Mouse (Mus musculus) T-helper 17 cell (primary cell): ENCODE data around the gene Coq8a.

ENCODE experiments used
- in situ Hi-C, 2 experiments: fragments of 300-600 bp; cut with MboI, MseI; formaldehyde crosslinking; loops; 1 replicate in 1 of 2; 2 replicates in 1 of 2; pipeline ENCODE4 v1.15.1; 2025; ENCODE audit warnings: high pct_unique_total_duplicates in 2 of 2

Gene Coq8a

DNA sequence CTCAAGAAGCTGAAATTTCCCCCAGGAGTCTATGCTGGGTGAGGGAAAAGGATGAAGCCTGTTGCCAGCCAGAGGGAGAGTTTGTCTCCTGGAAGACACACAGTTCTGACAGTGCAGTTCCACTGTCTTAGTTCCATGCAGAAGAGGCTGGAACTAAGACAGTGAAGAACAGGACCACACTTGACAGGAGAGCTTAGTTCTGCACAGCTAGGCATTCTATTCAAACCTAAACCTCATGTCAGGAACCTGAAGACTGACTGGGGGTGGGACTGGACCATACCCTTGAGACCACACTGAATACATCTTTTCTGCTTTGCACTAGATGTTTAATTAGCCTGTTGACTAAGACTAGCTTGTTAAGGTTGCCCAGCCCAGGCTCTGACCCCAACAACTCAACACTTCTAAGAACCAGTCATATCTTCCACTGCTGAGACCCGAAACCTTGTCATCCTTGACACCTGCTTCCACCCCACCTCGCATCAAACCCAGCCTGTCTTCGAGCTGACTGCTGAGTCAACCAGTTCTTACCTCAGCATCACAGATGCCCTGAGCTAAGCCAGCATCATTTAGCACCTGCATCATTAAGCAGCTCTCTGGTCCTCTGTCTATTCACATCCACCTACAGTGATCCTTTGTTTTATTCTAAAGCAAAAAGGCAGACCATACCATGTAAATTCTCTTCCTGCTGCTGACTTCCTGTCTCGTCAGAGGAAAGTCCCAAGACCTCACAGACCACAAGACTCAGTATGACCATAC lies at the start of gene Coq8a:
TSS of gene Coq8a (minus strand) at position 644 of the 756 bp plus-strand sequence.
- in situ Hi-C loops: no loop called here

DNA sequence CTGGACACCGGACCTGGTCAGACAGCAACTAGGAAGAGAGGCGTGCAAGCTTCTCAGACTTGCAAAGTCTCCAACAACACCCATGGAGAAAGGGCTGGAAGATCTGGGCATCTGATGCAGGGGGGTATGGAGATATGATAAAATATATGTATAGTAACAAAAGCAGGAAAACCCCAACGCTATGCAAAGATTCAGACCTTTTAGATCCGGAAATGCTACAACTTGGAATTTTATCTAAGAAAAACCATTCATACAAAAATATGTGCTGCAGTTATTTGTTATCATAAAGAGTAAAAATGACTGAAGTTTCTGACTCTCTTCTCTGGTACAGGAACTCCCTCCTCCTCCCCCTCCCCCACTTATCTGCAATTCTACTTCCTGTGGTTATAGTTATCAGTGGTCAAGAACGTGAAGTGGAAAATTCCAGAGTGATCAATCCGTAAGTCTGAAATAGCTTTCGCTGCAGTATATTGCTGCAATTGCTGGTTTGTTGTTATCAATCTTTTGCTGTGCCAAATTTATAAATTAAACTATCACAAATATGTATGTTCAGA lies 49.3 kb upstream of the Coq8a start:
- in situ Hi-C loops: no loop called here

DNA sequence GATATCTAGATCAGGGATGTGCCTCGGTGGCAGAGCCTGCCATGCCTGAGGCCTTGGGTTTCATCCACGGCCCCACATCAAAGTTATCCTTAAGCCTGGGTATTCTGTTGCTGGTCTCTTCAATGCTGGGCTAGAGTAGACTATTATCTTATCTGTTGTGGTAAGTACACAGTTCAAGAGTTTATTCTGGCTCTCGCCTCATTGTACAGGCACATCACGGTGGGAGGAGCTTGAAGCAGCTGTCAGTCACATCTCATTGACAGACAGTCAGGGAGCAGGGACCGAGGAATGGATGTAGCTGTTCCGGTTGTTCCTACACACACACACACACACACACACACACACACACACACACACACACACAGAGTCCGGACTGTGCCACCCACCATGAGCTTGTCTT lies 48.5 kb upstream of the Coq8a start:
- in situ Hi-C loops: no loop called here

DNA sequence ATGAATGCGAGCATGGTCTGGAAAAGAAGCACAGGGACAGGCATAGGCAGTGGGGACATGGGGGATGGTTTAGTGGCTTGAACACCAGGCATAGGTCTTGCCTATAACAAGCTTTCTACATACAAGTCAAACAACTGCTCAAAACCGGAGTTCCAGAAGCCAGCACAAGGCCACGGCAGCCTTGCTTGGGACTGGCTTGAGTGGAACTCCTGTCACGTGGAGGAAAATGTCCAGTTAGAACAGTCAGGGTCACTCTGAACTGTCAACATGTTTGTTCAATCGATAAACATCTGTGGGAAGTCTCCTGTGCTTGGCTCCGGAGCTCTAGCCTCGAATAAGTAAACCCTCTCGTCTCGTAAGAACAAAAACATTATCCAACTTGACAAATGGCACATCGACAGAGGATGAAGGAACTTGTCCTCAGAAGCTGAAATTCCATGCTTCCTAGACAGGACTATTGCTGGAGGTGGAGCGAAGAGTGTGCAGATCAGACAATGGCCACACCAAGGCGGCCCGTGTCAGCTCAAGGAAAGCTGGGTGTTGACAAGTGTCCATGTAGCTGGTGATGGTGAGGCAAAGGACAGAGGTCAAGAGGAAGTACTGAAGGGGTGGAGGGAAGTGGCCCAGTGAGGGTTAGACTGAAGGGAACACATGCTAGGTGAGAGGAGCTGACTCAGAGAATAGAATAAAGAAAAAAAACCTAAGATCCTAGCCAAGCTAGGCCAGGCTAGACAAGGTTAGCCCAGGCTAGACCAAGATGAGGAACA lies 46.5 kb upstream of the Coq8a start:
- in situ Hi-C loops: no loop called here

DNA sequence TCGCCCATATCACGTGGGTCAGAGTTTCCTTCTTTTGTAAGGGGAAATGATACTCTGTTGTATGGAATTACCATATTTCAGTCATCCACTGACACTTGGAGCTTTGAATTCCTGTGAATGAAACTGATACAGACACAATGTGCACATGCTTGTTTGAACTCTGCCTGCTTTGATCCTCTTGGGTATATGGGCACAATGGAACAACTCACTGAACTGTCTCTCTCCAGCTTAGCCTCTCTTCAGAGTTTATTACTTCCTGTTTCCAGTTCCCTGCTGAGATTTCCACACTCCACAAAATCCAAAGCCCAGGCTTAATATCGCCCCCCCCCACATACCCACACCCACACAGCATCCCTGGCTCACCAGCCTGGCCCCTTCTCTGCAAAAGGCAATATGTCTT lies 32.3 kb upstream of the Coq8a start:
- in situ Hi-C loops: no loop called here

DNA sequence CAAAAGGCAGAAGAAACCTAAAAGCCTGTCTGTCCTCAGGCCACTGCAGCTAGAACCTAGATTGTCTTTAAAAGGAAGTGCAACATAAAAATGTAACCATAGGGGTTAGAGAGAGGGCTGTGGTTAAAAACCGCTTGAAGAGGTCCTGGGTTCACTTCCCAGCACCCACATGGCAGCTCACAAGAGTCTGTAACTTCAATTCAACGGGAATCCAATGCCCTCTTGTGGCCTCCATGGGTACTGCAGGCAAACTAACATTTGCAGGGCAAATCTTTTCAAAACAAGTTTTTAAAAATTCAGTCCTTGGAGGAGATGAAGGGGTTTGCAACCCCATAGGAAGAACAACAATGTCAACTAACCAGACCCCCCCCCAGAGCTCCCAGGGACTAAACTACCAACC lies 31.2 kb upstream of the Coq8a start:
- in situ Hi-C loops: no loop called here

DNA sequence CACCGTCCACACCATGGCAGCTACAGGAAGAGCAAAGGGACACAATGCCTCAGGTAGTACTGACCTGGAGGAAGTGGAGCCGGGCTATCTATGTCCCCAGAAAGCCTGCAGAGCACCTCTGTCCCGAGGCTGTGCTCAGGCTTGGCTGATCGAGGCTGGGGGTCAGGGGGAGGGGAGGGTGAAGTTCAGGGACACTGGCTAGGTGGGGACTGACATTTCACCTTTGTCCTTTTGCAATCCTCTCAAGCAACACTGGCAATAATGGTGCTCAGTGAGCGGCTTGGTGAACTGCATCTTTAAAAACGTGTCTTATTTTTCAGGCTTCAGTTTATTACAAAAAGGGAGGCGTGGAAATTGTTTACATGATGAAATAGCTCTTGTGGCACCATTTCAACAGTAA lies 30.5 kb upstream of the Coq8a start:
- in situ Hi-C loops: no loop called here

DNA sequence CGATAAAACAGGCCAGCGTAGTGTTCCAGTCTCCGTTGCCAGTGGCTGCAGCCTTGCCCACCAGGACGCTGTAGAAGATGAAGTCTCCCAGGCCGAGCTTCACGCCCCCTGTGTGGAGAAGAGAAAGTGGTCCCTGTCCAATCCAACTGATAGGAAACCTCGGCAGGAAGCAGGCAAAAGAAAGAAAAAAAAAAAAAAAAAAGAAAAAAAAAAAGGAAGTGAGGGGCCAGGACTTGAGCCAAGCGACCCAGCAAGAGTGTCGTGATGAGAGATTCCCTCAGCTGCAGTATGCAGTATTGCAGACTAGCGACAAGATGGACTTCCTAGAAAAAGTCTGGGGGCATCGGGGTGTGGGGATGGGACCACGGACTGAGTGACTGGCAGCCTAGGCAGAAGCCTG lies 29.5 kb upstream of the Coq8a start:
- in situ Hi-C loops: no loop called here

DNA sequence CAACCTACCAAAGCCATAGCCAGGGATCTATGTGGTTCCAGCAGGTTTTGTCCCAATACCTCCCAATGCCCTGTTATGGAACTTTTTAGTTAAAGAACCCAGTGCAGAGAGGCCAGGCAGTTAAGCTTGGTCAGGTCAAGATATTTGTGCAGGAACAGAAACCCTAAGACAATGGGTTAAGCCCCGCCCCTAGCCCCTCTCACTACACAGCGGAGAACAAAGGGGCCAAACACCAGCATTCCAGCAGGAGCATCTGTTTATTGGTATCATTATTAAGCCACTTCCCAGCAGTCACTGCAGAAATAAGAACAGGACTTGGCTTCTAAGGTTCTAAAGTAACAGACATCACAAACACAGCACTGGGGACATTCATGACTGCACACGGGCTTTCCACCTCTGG lies 27.4 kb upstream of the Coq8a start:
- in situ Hi-C loops: no loop called here

DNA sequence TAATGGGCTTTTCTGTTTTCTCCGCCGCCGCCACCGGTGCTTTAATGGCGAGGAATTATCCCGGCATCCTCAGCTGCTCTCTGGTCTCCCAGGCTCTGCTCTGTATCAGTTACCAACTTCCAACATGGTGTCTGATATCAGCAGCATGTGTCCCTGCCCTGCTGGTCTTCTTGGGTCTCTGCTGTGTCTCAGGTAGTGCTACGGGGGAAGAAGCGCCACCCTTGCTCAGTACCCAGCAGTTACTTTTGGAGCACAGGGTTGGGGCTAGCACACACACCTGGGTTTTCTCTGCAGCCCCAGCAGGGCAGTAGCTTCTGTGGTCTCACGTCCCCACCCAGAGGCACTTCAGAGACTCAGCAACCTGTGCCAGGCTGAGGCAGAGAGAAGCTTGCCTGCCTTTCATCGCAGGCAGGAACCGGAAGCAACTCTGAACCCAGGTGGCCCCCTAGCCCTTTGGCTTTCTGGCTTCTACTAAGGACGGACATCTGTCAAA lies 26.9 kb upstream of the Coq8a start:
- in situ Hi-C loops: no loop called here

DNA sequence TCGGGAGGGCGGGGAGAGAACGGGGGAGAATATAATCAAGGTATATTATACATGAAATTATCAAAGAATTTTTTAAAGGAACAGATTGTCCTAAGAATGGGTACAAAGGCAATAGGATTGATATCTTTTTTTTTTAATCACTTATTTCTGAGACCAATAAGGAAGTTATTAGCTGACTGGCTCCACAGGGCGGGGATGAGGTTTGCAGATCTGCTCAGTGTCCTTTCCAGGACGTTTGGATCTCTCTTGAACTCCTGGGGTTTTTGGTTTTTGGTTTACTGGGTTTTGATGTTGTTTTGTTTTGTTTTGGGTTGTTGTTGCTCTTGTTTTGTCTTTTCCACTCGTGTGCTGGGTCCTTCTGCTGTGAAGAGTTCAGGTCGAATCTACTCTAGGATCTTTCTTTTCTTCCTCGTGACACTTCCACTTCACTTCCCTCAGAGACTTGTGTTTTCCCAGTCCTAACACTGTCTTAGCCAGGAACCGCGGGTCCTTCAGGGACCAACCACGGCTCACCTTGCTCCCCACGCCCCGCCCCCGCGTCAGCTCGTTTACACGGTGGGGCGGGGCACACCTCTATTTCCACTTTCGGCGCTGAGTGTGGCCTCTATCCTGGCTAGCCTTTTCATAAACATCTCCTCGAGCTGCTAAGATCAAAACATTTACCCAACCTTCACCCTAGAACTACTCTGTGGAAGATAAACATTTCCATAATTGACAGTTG lies 26.3 kb upstream of the Coq8a start:
- in situ Hi-C loops: no loop called here

DNA sequence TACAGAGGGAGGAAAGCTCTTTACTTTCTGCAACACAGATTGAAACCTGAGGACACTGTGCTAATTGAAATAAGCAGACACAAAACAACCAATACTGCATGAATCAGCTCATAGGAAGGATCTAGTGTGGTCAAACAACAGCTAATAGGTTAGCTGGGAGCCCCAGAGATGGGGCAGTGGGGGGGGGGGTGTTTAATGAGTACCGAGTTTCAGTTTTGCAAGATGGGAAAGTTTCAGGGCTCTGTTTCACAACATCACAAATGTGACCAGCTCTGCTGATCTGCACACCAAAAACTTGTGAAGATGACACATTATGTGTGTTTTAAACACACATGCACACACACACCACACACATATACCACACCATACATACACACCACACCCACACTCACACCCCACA lies 22.6 kb upstream of the Coq8a start:
- in situ Hi-C loops: loop anchor here in 1 of 2 experiments (5.0 kb wide), 1 partner anchor 40 kb away; no protein-coding TSS in a partner anchor

DNA sequence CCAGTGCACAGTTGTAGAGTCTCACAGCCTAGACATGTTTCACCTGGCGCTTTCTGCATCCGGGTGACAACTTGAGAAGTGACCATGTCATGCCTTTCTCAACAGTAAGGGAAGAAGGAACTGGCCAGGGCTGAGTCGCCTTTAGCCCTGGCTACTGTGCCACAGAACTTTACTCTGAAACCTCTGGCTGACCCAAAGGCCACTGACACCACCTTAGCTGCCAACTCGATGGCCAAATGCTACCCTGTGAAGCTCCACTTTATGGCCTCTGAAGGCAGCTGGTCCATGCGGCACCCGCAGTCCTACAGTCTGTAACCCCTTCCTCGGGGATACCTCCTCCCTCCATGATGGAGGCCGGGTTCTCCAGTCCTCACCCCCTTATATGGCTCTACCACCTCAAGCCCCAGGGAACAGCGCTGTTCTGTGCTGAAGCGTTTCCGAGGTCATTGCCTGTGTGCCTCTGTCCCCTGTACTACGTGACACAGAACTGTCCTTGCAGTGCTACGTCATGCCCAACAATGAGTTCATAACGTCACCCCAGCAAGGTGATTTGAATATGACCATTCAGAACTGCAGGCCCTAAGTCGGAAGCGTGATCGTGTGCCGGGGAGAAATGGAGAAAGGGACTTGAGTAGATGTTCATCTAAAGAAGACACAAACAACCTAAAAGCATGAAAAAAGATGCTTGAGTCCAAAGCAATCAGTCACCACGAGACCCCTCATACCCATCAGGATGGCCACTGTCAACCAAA lies 21.6 kb upstream of the Coq8a start:
- in situ Hi-C loops: loop anchor here in 1 of 2 experiments (5.0 kb wide), 1 partner anchor 39 kb away; no protein-coding TSS in a partner anchor

DNA sequence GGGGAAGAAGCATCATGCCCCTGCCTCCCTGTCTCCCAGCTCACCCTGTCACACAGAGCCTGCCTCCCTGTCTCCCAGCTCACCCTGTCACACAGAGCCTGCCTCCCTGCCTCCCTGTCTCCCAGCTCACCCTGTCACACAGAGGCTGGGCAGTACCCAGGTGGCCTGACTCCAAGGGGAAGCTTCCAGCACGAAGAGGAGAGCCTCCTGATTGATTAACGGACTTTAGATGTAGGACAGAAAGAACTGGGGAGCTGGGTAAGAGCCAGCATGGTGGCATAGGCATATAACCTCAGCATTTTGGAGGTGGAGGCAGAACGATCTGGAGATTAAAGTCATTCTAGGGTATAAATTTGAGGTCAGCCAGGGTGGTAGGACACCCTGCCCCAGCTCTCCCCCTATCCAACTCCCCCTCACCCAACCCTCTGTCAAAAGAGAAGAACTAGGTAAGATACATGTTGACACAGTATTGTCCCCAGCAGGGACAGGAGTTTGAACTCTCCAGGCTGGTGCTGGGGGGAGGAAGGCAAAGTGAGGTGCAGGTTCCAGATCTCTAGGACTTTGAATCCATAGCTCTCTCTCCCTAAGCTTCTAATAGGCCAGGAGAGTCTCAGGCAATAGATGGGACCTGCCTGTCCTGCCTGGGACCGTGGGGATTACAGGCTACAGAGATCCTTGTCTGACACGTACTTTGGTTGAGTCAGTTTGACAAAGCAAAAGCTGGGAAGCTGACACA lies 17.3 kb upstream of the Coq8a start:
- in situ Hi-C loops: loop anchor here in 1 of 2 experiments (5.0 kb wide), 1 partner anchor 39 kb away; no protein-coding TSS in a partner anchor

DNA sequence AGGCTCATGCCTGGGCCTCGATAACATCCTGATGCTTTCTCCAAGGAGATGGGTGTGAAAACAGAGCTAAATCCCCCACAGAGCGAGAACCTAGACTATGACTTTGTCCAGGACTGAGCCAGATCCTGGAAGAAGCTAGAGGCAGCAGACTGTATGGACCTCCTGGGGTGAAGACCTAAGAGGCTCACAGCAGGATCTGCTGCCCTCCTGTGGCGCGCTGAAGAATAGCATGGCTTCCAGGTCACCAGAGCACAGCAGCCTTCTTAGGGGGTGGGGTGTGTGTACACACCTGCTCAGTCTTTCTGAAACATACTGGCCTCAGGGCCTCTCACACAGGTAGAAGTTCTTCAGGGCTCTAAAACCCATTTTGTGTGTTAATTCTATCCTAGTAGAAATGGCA lies 15.6 kb upstream of the Coq8a start:
- in situ Hi-C loops: loop anchor here in 1 of 2 experiments (5.0 kb wide), 1 partner anchor 38 kb away; no protein-coding TSS in a partner anchor

DNA sequence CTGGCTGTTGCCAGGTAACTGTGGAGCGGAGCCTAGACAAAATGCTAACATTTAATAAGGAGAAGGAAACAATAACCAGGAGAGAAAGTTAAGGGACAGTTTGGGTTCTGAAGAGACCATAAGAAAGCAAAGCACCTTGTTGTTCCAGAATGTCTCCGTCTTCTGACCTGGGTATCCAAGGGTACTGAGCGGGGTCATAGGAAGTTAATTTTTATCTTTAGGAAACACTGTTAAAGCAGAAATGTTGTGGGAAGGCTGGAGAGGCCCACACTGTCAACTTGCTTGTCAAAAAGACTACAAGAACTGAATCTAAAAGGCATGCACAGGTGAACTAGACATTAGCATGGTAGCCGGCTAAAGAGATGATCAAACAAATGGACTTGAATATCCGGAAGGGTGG lies 13.5 kb upstream of the Coq8a start:
- in situ Hi-C loops: no loop called here

DNA sequence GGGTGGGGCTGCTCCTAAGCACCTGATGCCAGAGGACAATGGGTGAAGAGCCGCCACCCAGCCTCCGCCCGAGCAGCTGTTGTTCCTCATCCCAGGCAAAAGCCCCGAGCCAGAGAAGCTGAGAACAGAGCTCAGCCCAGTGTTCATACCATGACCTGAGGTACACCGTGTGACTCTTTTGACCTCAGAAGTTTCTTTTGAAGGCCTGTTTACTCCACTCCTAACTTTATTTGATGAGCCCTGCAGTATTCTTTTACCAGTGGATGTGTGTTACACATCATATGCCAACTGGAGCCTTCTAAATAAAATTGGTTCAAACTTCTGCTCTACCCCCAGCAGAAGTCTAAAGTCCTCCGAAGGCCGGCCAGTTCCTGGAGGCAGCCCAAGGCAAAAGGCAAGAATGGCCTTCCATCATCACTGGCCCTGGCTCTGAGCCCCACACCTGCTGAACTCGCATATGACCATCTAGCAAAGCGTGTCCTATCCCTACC lies 11.4 kb upstream of the Coq8a start:
- in situ Hi-C loops: no loop called here

DNA sequence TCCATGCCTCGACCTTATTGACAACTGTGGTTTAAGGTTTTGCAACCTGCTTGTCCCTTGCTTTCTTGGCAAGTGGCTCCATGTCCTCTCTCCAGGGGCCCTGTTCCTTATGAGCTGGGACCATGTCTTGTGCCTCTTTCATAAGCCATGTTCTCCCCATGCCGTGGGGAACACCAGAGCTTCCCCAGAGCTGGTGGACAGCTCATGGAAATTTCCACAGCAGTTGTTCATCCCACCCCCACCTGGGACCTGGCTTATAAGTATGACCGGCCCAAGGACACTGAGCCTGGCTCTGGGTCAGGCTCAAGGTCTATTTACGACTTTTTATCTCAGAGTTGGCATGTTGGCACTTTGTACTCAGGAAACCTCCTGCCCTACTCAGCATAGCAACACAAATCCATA lies 10.6 kb upstream of the Coq8a start:
- in situ Hi-C loops: no loop called here

DNA sequence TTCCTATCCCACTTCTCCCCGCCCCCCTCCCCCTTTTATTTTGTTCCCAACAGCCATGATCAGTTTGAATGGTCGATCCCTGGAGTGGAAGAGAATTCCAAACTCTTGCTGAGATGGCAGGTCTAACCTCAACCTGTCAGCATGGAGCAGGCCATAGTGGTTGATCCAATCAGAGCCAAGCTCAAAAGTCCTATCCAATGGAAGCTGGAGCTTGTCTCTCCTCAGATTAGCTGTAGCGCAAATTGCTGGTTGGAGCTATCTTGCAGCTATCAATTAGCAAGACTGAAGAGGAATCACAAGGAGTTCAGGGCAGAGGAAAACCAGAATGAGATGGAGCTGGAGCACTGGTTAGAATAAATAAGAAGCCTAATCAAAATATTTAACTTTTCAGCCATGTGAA lies 9.0 kb upstream of the Coq8a start:
- in situ Hi-C loops: loop anchor here in 1 of 2 experiments (10.0 kb wide), 1 partner anchor 354 kb away; no protein-coding TSS in a partner anchor

DNA sequence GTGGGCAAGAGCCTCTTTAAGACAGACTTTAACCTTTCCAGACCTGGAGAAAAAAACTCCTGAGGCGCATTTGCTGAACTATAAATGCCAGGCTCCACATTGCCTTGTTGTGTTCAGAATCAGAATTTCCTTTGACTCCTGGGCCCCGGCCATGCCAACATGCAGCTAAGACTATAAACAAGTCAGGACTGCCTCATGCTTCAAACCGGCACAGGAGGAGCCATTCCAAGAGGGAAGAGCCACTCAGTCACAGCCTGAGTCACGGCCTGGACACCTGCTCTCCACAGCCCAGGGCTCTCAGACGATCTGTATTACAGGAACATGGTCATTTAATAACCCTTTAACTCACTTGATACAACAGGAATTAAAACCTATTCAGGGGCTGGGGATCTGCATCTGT lies 1.3 kb upstream of the Coq8a start:
- in situ Hi-C loops: loop anchor here in 1 of 2 experiments (10.0 kb wide), 1 partner anchor 346 kb away; no protein-coding TSS in a partner anchor
